Mouse (Mus musculus) midbrain, embryonic 10.5 days (tissue): ENCODE results near the gene Rhcg. TPM values are rescaled to one million over a fixed set of nuclear protein-coding genes. Genes with fewer than 3 reads are reported as not detected.

Experiments
- DNase-seq: peaks from one replicate; pipeline ENCODE4 v3.0.0-alpha.2; 2017; ENCODE audit warnings: low spot score
- H3K27ac ChIP-seq: fragments of 300-500 bp; sonication (generic); replicated peaks from 2 replicates; pipeline ENCODE4 v1.5.1; 2016; ENCODE audit warnings: mild to moderate bottlenecking
- H3K27me3 ChIP-seq: fragments of 300-500 bp; sonication (generic); 2 replicates; pipeline ENCODE4 v1.6.1; 2016; ENCODE audit warnings: low read depth, mild to moderate bottlenecking; ENCODE audit not compliant: poor library complexity, severe bottlenecking
- H3K36me3 ChIP-seq: fragments of 300-500 bp; sonication (generic); 2 replicates; pipeline ENCODE4 v1.6.1; 2016; ENCODE audit warnings: mild to moderate bottlenecking, moderate library complexity
- H3K4me1 ChIP-seq: fragments of 300-500 bp; sonication (generic); 2 replicates; pipeline ENCODE4 v1.6.1; 2016
- H3K4me3 ChIP-seq: fragments of 300-500 bp; sonication (generic); 2 replicates; pipeline ENCODE4 v1.5.1; 2016; ENCODE audit warnings: mild to moderate bottlenecking, moderate library complexity
- H3K9me3 ChIP-seq: fragments of 300-500 bp; sonication (generic); replicated peaks from 2 replicates; pipeline ENCODE4 v1.6.1; 2016; ENCODE audit warnings: mild to moderate bottlenecking
- WGBS: fragments of 180-500 bp; shearing (Covaris S2); methylation state at CpG from one replicate; pipeline ENCODE4 v1.1.7; 2016; 5-methylcytosine and 5-hydroxymethylcytosine counted together
- polyA plus RNA-seq: library from polyadenylated mRNA; unstranded; fragments of >200 nt; fragmentation: Nextera tagmentation; extraction: Ambion mirVana; gene quantifications from 2 replicates; pipeline ENCODE4 v1.2.1, GENCODE M21; 2016

The Rhcg gene
- polyA plus RNA-seq, 1 experiment from 2014 or later = 0.81 TPM

- H3K27ac ChIP-seq = no peak overlapping the region
- H3K4me3 ChIP-seq = no peak overlapping the region
- H3K9me3 ChIP-seq = no peaks in the 10 kb centered on the region
- peaks cover 23% of the 10 kb centered on the region for H3K27me3 ChIP-seq
- H3K36me3 ChIP-seq = no peaks in the 10 kb centered on the region
- WGBS = 80% methylated on average over 8 of the region's 8 CpGs
- DNase-seq = no peak
- H3K4me1 ChIP-seq = no peaks in the 10 kb centered on the region
These were observed 5.6 kb upstream of the Rhcg start for GRCm38 (mm10) chr7:79623086-79623485.

- WGBS = 68% methylated on average over 4 of the region's 4 CpGs
- Histone ChIP-seq H3K9me3 (no peaks in the 10 kb centered on the region), H3K27me3 (peaks cover 59% of the 10 kb centered on the region)
These were observed 2.0 kb upstream of the Rhcg start for GRCm38 (mm10) chr7:79619493-79619892.

GRCm38 (mm10) chr7:79615941-79616340 is 1.5 kb downstream of the Rhcg start:
- Histone ChIP-seq H3K4me3 (no peak overlapping the region), H3K27ac (no peak overlapping the region), H3K4me1 (peaks cover 11% of the 10 kb centered on the region), H3K9me3 (no peaks in the 10 kb centered on the region), H3K27me3 (peaks cover 88% of the 10 kb centered on the region), H3K36me3 (no peaks in the 10 kb centered on the region)
- 65% methylated on average over 1 of the region's 1 CpGs for WGBS
- no peak for DNase-seq

More at GRCm38 (mm10) chr7:79619493-79619892, 2.0 kb upstream of the Rhcg start:
- H3K4me3 ChIP-seq = no peak overlapping the region
- peaks cover 6% of the 10 kb centered on the region for H3K4me1 ChIP-seq
- no peaks in the 10 kb centered on the region for H3K36me3 ChIP-seq
- DNase-seq = no peak
- H3K27ac ChIP-seq = no peak overlapping the region

GRCm38 (mm10) chr7:79615008-79615407 is 2.4 kb downstream of the Rhcg start:
- WGBS = 75% methylated on average over 4 of the region's 4 CpGs

GRCm38 (mm10) chr7:79613314-79613713 is 4.1 kb downstream of the Rhcg start:
- H3K36me3 ChIP-seq = no peaks in the 10 kb centered on the region
- no peak overlapping the region for H3K4me3 ChIP-seq
- H3K4me1 ChIP-seq = peaks cover 11% of the 10 kb centered on the region
- no peak for DNase-seq
- 62% methylated on average over 11 of the region's 11 CpGs for WGBS
- H3K27ac ChIP-seq = no peak overlapping the region
- no peaks in the 10 kb centered on the region for H3K9me3 ChIP-seq
- peaks cover 97% of the 10 kb centered on the region for H3K27me3 ChIP-seq

More at GRCm38 (mm10) chr7:79615008-79615407, 2.4 kb downstream of the Rhcg start:
- Histone ChIP-seq H3K9me3 (no peaks in the 10 kb centered on the region), H3K4me3 (no peak overlapping the region), H3K27ac (no peak overlapping the region), H3K36me3 (no peaks in the 10 kb centered on the region), H3K4me1 (peaks cover 11% of the 10 kb centered on the region), H3K27me3 (peaks cover 97% of the 10 kb centered on the region)
- no peak for DNase-seq

GRCm38 (mm10) chr7:79612783-79613182 is 4.7 kb downstream of the Rhcg start:
- Histone ChIP-seq H3K4me1 (peaks cover 12% of the 10 kb centered on the region), H3K27me3 (peaks cover 97% of the 10 kb centered on the region), H3K36me3 (no peaks in the 10 kb centered on the region), H3K9me3 (no peaks in the 10 kb centered on the region), H3K4me3 (no peak overlapping the region), H3K27ac (no peak overlapping the region)
- 9% methylated on average over 6 of the region's 6 CpGs for WGBS
- peak; percentile 56 for DNase-seq

GRCm38 (mm10) chr7:79611901-79612300 is 5.6 kb downstream of the Rhcg start:
- H3K4me1 ChIP-seq = peaks cover 15% of the 10 kb centered on the region
- no peaks in the 10 kb centered on the region for H3K36me3 ChIP-seq
- H3K27ac ChIP-seq = no peak overlapping the region
- peaks cover 97% of the 10 kb centered on the region for H3K27me3 ChIP-seq
- 79% methylated on average over 9 of the region's 9 CpGs for WGBS
- DNase-seq = no peak
- no peaks in the 10 kb centered on the region for H3K9me3 ChIP-seq
- no peak overlapping the region for H3K4me3 ChIP-seq

GRCm38 (mm10) chr7:79607263-79607921 is 10.1 kb downstream of the Rhcg start:
- peak; percentile 80 for DNase-seq
- Histone ChIP-seq H3K4me1 (peaks cover 21% of the 10 kb centered on the region), H3K27me3 (peaks cover 97% of the 10 kb centered on the region), H3K9me3 (no peaks in the 10 kb centered on the region), H3K36me3 (no peaks in the 10 kb centered on the region), H3K4me3 (peak overlapping the region; percentile 54), H3K27ac (peak overlapping the region; percentile 38; the same call in 1 of the 2 replicates)
- WGBS = 2% methylated on average over 25 of the region's 25 CpGs

- Histone ChIP-seq H3K4me3 (peak overlapping the region; percentile 54), H3K36me3 (no peaks in the 10 kb centered on the region)
- 24% methylated on average over 3 of the region's 3 CpGs for WGBS
These were observed 10.7 kb downstream of the Rhcg start for GRCm38 (mm10) chr7:79606766-79607165.

GRCm38 (mm10) chr7:79602006-79602405 is 15.5 kb downstream of the Rhcg start:
- no peak overlapping the region for H3K27ac ChIP-seq
- H3K27me3 ChIP-seq = peaks cover 99% of the 10 kb centered on the region
- H3K4me3 ChIP-seq = no peak overlapping the region
- no peaks in the 10 kb centered on the region for H3K36me3 ChIP-seq
- no peak for DNase-seq
- WGBS = 72% methylated on average over 8 of the region's 8 CpGs
- H3K9me3 ChIP-seq = no peaks in the 10 kb centered on the region
- peaks cover 8% of the 10 kb centered on the region for H3K4me1 ChIP-seq

More at GRCm38 (mm10) chr7:79606766-79607165, 10.7 kb downstream of the Rhcg start:
- Histone ChIP-seq H3K9me3 (no peaks in the 10 kb centered on the region), H3K4me1 (peaks cover 17% of the 10 kb centered on the region), H3K27ac (no peak overlapping the region), H3K27me3 (peaks cover 97% of the 10 kb centered on the region)
- DNase-seq = no peak

GRCm38 (mm10) chr7:79600122-79600521 is 17.3 kb downstream of the Rhcg start:
- WGBS = 80% methylated on average over 10 of the region's 10 CpGs
- Histone ChIP-seq H3K36me3 (no peaks in the 10 kb centered on the region), H3K4me1 (no peaks in the 10 kb centered on the region), H3K27ac (no peak overlapping the region), H3K9me3 (no peaks in the 10 kb centered on the region), H3K4me3 (no peak overlapping the region), H3K27me3 (peaks cover 99% of the 10 kb centered on the region)
- DNase-seq = no peak

GRCm38 (mm10) chr7:79594854-79595253 is 22.6 kb downstream of the Rhcg start:
- 14% methylated on average over 7 of the region's 7 CpGs for WGBS
- Histone ChIP-seq H3K27ac (no peak overlapping the region), H3K9me3 (no peaks in the 10 kb centered on the region), H3K4me3 (no peak overlapping the region), H3K27me3 (peaks cover 100% of the 10 kb centered on the region), H3K36me3 (no peaks in the 10 kb centered on the region), H3K4me1 (peaks cover 42% of the 10 kb centered on the region)
- peak; percentile 77 for DNase-seq

GRCm38 (mm10) chr7:79591812-79592731 is 25.4 kb downstream of the Rhcg start:
- Histone ChIP-seq H3K4me3 (peak overlapping the region; percentile 52), H3K9me3 (peaks cover 8% of the 10 kb centered on the region), H3K27me3 (peaks cover 98% of the 10 kb centered on the region), H3K4me1 (peaks cover 52% of the 10 kb centered on the region), H3K36me3 (no peaks in the 10 kb centered on the region), H3K27ac (peak overlapping the region; percentile 70)
- WGBS = 1% methylated on average over 42 of the region's 42 CpGs
- peak; percentile 42 for DNase-seq
